Mouse (Mus musculus) frontal cortex, postnatal 25 days (tissue): Measurements from ENCODE around the gene Foxp3.

Experiments used
- DNase-seq, 2 experiments: peaks; one replicate each; pipeline ENCODE4 v3.0.0; 2022; ENCODE audit warnings: low spot score in 2 of 2

The Foxp3 gene

GRCm38 (mm10) chrX:7573176-7574086 is at the start of gene Foxp3:
Foxp3 (plus strand) TSS chrX:7573644.
- peak; percentile 5 to 10 for DNase-seq

DNA sequence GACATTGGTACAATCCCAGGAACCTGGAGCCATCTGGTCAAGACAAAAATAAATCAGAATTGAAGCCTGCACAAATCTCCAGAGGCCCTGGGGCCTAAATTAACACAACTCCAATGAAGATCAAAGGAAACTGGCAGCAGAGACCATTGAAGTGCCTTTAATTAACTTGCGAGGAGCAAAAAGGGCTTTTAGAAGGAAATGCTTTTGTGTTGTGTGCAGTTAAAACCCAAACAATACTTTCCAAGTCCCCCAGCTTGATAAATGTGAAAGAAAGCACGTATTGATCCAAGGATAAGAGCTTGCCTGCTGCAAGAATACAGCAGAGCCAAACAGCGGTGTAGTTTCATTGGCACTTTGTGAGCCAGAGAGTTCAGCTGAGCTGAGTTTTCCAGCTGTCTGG is 48.5 kb upstream of the Foxp3 start:
- no peak for DNase-seq

DNA sequence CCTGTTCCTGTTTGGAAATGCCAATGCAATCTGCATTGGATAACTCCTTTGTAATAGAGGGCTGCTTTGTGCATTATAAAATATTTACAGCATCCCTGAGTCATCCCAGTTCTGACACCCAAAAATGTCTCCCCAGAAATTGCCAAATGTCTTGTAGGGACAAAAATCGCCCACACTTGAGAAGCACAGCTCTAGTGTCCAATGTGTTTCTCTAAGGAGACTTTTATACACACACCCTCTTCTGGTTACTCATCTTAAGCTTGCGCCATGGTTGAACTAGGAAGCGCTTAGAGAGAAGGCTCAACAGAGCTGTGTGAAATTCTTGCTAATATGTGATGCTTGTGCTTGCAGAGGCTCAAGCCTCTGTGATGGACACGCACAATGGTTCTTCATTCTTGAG is 20.0 kb upstream of the Foxp3 start:
- DNase-seq: no peak

DNA sequence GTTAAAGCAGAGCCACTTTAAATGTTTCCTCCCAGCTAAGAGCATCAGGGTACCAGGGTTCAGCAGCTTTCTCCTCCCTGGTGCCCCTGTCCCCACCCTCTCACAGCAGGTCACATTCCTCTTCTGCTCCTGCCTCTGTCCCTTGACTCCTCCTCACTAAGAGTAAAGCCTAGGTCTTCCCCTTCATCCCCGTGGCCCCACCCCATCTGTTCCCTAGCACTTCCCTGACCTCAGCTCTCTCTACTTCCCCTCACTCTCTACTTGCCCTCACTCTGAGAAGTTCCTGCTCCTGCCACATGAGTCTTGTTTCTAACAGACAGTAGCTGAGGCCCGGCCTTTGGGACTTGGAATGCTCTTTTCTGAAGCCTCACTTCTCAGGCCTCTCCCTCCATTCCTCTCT is 10.4 kb upstream of the Foxp3 start:
- no peak for DNase-seq

- no peak for DNase-seq
Measured at GRCm38 (mm10) chrX:7566352-7566751, 7.1 kb upstream of the Foxp3 start.

GRCm38 (mm10) chrX:7567491-7567890 is 6.0 kb upstream of the Foxp3 start:
- DNase-seq: no peak

- DNase-seq: no peak
Measured at GRCm38 (mm10) chrX:7570481-7571175, 2.8 kb upstream of the Foxp3 start.

DNA sequence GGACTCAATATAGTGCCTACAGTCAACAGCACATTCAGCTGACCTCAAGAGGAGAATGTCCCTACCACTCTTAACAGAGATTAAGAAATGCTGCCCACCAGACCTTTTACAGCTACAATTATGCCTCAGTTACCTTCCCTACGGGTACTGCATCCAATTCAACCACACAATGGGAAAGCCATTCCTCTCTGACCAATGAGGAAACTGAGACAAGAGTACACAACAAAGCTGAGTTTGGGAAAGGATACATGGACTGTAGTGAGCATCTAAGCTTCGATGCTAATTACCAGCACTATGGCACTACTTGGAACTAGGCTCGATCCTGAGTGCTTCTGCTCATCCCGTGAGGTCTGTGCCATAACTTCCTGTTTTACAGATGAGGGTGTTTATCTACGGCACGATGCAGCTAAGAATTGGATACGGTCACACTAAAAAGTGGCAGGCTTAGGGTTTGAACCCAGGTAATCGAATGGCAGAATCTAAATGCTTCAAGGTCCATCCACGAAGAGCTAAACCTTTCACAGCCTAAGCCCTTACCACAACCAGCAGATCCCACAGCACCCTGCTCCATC is 1.8 kb upstream of the Foxp3 start:
- DNase-seq: no peak

GRCm38 (mm10) chrX:7572466-7572865 is 978 bp upstream of the Foxp3 start:
- DNase-seq: no peak

DNA sequence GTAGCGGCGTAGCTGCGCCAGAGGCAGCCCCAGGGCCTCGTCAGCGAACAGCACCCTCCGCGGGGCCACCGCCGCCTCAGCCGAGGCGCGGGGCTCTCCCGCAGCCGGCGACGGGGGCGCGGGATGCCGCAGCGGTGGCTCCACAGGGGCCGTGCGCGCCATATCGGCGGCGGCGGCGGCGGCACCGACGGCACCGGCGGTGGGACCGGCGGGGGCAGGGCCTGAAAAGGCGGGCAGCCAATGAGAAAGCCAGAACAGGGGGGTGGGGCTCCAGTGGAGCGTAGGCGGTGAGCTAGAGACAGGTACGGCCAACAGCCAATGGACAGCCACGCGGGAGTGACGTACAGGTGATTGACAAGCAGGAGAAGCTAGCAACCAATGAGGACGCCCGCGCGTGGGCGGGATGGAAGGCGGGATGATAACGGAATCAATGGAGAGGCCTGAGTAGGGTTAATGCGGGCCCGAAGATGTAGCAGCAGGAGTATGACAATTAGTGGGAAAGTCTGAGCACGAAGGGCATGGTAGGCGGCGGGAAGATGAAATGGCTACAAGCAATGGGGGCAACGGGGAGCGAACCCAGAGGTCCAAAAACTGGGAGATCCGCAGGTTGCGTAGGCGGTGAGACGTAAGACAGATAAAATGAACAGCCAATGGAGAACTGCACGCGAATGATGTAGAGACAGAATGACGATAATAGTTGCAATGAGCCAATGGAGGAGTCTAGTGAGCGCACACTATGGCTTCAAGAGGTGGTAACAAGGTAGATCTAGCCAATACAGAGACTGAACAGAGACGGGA is 842 bp downstream of the Foxp3 start, which contains the start of gene Ppp1r3f:
Gene Ppp1r3f, minus strand, starts transcription at position 197 of the 798 bp plus-strand sequence.
- DNase-seq: peak; percentile 94

DNA sequence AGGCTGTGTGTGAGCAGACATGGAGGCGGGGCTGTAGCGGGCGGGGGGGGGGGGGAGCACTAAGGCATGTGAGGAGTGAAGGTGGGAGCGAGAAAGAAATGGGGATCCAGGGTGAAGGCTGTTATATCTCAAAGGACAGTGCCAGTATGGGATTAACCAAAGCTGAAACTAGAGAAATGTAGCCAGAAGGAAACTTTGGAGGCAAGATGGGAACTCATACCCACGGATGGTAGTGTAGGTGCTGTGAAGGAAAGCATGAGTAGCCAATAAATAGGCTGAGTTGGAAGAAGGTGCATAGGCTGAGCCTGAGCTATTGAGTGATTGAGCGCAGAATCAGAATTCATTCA is 1.4 kb downstream of the Foxp3 start:
- no peak for DNase-seq

DNA sequence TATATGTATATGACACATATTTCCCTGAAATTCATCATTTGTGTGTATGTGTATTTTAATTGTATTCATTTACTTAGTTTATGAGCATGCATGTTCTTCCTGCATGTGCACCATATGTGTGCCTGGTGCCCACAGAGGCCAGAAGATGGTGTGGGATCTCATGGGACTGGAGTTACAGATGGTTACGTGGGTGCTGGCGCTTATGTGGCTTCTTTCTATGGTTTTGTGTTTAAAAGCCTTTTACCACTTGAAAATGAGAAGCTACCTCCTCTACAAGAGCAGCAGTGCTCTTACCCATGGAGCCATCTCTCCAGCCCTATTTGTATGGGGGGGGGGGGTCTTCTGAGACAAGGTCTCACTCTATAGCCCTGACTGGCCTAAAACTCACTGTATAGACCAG is 7.7 kb downstream of the Foxp3 start:
- no peak for DNase-seq

DNA sequence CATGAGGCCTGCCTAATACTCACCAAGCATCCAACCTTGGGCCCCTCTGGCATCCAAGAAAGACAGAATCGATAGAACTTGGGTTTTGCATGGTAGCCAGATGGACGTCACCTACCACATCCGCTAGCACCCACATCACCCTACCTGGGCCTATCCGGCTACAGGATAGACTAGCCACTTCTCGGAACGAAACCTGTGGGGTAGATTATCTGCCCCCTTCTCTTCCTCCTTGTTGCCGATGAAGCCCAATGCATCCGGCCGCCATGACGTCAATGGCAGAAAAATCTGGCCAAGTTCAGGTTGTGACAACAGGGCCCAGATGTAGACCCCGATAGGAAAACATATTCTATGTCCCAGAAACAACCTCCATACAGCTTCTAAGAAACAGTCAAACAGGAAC is 10.4 kb downstream of the Foxp3 start:
- no peak for DNase-seq

DNA sequence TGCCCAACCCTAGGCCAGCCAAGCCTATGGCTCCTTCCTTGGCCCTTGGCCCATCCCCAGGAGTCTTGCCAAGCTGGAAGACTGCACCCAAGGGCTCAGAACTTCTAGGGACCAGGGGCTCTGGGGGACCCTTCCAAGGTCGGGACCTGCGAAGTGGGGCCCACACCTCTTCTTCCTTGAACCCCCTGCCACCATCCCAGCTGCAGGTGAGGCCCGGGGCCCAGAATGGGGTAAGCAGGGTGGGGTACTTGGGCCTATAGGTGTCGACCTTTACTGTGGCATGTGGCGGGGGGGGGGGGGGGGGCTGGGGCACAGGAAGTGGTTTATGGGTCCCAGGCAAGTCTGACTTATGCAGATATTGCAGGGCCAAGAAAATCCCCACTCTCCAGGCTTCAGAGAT is 12.9 kb downstream of the Foxp3 start:
- DNase-seq: no peak

GRCm38 (mm10) chrX:7595371-7595770 is 21.9 kb downstream of the Foxp3 start:
- DNase-seq: no peak

- DNase-seq: no peak
Measured at GRCm38 (mm10) chrX:7604004-7604403, 30.6 kb downstream of the Foxp3 start.

DNA sequence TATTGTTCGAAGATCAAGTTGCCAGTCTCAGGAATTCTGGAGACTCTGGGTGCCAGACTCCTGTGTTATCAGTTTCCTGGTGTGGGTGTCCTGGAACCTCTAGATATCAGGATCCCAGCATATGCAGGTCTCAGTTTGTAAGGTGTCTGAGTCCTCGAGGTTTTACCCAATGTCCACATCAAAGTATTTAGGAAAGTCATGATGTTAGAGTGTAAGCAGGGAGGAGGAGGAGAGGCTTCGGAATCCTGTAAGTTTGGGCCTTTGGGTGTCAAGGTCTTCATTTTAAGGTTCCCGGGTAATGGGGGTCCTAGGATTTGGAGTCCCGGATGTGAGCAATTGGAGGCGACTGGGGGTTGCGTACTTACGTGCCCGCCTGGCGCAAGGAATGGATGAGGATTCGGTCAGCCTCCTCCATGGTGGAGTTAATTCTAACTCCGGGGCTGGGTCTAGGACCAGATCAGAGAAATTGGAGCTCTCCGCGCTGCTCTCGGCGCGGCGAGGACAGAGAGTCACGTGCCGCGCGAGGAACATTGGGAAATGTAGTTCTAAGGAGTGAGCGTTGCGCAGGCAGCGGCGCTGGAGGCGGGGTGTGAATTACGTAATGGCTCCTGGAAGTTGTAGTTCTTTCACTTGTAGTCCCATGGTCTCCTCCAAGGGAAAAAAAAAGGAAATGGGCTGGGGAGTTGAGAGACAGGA is 31.6 kb downstream of the Foxp3 start, which contains the start of gene Ccdc22:
Gene Ccdc22, minus strand, starts transcription at position 639 of the 696 bp plus-strand sequence.
- peak; percentile 58 to 64 for DNase-seq

- DNase-seq: no peak
Measured at GRCm38 (mm10) chrX:7605575-7605941, 32.1 kb downstream of the Foxp3 start.

GRCm38 (mm10) chrX:7606783-7607182 is 33.3 kb downstream of the Foxp3 start, which contains the start of gene Cacna1f:
Cacna1f (plus strand) TSS chrX:7607083.
- no peak for DNase-seq

- DNase-seq: no peak
Measured at GRCm38 (mm10) chrX:7610035-7610434, 36.6 kb downstream of the Foxp3 start.
